Mouse (Mus musculus): ENCODE results near the gene Drd5. TPM values are rescaled to one million over a fixed set of nuclear protein-coding genes. Genes with fewer than 3 reads are reported as not detected.

Drd5 gene
- polyA plus RNA-seq (2021; fragmentation: Nextera tagmentation), result 6.8 and 8.1 TPM in 2 replicates
- long read RNA-seq, experiment 1, transcript Drd5-201 (1 exons, 3,152 nt), result major isoform, 15 of 16 reads
- long read RNA-seq, experiment 1, partial matches to known transcripts, result 0 of 16 reads
- long read RNA-seq, experiment 1, other reads (novel, unspliced or antisense), result 1 of 16 reads
- long read RNA-seq, experiment 2, transcript Drd5-201 (1 exons, 3,152 nt), result major isoform, 77 of 81 reads
- long read RNA-seq, experiment 2, partial matches to known transcripts, result 0 of 81 reads
- long read RNA-seq, experiment 2, other reads (novel, unspliced or antisense), result 4 of 81 reads

DNA sequence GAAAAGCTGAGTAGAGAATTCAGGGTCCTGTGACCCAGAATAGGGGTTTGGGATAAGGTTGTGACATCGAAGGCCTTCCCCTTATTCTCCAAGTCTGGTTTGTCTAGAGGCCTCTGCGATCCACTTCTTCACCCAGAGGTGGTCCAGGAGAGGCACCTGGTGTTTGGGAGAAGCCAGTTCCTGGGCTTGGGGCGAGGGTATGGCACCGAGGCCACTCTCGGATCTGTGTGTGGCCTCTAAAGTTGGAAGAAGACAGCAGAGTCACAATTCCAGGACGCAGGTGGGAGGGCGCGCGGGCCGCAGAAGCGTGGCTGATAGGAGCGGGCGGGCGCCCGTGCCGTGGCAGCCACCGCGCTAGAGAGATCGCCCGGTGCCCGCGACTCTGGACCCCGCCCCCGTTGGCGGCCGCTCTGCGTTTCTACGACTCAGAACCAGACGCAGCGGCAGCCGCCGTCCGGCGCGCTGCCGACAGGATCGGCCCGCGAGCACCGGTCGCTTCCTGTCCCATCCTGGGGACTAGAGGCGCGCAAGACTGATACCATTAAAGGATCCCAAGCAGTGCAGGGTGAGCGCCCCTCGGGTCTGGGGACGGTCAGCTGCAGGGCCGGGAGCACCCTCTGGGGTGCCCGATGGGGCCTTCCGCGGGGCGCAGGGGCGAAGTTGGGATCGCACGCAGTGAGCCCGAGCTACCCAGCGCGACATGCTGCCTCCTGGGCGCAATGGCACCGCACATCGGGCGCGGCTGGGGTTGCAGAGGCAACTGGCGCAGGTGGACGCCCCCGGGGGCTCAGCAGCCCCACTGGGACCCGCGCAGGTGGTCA lies at the start of gene Drd5:
TSS of gene Drd5 (plus strand) at position 402 of the 821 bp plus-strand sequence.

DNA sequence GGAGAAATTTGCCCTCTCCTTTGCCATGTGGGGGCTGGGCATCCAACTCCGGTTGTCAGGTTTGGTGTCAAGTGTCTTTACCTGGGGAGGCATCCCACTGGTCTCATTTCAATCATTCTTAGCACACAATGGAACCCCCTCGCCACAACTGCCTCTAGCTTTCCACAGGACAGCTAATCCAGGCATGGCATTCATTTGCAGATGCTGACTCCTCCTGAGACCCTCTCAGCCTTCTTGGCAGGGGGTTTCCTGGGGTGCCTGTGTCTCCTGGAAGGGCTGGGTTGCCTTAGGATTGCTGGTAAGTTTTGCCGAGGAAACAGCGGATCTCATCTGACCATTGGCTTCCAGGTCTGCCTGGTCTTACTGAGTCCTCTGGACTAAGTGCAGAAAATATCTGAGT lies 43.4 kb upstream of the Drd5 start, which contains the start of gene Otop1:
TSS of gene Otop1 (plus strand) at position 202 of the 400 bp plus-strand sequence.

Other genes with a start within 250 kb of the Drd5 start
- gene Nsg1, start 159.5 kb upstream of the Drd5 start, polyA plus RNA-seq (2021; fragmentation: Nextera tagmentation), result 116 and 152 TPM in 2 replicates
- gene Zbtb49, start 98.9 kb upstream of the Drd5 start, polyA plus RNA-seq (2021; fragmentation: Nextera tagmentation), result 4.1 and 5.0 TPM in 2 replicates
- 28.1 and 29.9 TPM in 2 replicates for gene Lyar, start 98.9 kb upstream of the Drd5 start, polyA plus RNA-seq (2021; fragmentation: Nextera tagmentation)
- 46.8 and 54.8 TPM in 2 replicates for gene Tmem128, start 59.2 kb upstream of the Drd5 start, polyA plus RNA-seq (2021; fragmentation: Nextera tagmentation)
- 0.08 TPM in 1 of 2 replicates, not detected in the other for gene Otop1, start 43.4 kb upstream of the Drd5 start, polyA plus RNA-seq (2021; fragmentation: Nextera tagmentation)
- gene Slc2a9, start 183.8 kb downstream of the Drd5 start, polyA plus RNA-seq (2021; fragmentation: Nextera tagmentation), result 0.65 and 1.3 TPM in 2 replicates
- 181 and 183 TPM in 2 replicates for gene Wdr1, start 243.9 kb downstream of the Drd5 start, polyA plus RNA-seq (2021; fragmentation: Nextera tagmentation)

All from layer of hippocampus, adult 6 months (tissue).